Mouse (Mus musculus) urinary bladder, postnatal 25 days (tissue): ENCODE measurements around the gene Plekhm3.

ENCODE experiments used
- DNase-seq: peaks from one replicate; pipeline ENCODE4 v3.0.0; 2022; ENCODE audit warnings: low spot score

The Plekhm3 gene

DNA sequence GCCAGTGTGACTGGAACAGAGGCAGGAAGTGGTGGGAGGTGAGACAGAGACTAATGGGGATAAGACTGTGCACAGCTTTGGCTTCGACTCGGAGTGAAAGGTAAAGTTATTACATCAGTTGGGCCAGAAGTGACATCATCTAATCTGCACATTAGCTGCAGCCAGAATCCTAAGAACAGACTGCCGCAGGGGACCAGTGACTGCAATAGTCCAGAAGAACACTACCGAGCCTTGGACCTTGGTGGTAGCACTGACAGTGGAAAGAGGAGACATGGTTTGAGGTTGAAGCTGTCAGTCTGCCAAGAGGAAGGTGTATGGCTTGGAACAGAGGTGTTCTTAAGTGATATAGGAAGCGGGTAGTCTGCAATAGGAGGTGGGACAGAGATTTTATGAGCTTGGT lies 80.9 kb downstream of the Plekhm3 start:
- DNase-seq = no peak

- no peak for DNase-seq
Observed at GRCm38 (mm10) chr1:64875156-64875555, 81.5 kb downstream of the Plekhm3 start.

DNA sequence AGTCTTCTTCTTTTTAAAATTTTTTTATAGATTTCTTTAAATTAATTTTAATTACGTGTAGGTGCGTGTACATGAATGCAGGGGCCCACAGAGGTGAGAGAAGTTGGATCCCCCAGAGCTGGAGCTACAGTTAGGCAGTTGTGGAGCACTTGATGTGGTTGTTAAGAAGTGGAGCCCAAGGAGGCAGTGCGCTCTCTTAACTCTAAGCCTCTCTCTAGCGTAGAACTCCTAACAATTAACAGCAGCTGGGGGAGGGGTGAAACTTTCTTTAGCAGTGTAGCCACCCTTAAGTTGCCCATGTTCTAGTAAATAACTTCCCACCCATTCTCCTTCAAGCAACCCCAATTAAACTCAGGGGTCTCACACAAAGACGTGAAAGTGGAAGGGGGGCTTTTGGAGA lies 84.7 kb downstream of the Plekhm3 start:
- no peak for DNase-seq

GRCm38 (mm10) chr1:64867684-64868083 lies 88.9 kb downstream of the Plekhm3 start:
- no peak for DNase-seq

- DNase-seq = no peak
Observed at GRCm38 (mm10) chr1:64866140-64866539, 90.5 kb downstream of the Plekhm3 start.

- no peak for DNase-seq
Observed at GRCm38 (mm10) chr1:64860235-64860920, 96.2 kb downstream of the Plekhm3 start.

DNA sequence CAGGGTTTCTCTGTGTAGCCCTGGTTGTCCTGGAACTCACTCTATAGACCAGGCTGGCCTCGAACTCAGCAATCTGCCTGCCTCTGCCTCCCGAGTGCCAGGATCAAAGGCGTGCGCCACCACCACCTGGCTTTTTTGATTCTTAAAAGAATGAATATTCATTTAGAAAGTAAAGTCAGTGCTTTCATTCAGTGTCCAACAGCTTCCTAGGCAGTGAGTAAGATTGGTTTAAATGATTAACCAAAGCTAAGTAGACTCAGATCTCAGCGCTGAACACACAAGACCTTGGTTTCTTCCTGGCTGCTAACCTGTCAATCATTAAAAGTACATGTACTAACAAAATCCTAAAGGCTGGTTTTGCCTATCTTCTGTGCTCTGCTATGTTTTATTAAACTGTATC lies 96.8 kb downstream of the Plekhm3 start:
- no peak for DNase-seq

DNA sequence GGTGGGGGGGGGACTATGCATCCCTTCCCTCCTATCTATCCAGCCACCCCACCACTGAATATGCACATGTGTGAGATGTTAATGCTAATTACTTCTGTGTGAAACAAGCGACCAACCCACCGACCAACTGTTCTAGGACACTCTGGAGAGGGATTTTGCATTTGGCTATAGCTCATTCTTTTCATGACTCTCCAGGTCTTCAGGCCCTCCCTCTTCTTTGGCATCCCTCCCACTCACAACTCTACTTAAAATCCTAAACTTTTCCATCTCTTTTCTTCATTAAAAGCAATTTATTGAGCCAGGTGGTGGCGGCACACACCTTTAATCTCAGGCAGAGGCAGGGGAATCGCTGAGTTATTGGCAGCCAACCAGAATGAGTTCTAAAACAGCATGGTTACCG lies 101.8 kb downstream of the Plekhm3 start:
- no peak for DNase-seq

DNA sequence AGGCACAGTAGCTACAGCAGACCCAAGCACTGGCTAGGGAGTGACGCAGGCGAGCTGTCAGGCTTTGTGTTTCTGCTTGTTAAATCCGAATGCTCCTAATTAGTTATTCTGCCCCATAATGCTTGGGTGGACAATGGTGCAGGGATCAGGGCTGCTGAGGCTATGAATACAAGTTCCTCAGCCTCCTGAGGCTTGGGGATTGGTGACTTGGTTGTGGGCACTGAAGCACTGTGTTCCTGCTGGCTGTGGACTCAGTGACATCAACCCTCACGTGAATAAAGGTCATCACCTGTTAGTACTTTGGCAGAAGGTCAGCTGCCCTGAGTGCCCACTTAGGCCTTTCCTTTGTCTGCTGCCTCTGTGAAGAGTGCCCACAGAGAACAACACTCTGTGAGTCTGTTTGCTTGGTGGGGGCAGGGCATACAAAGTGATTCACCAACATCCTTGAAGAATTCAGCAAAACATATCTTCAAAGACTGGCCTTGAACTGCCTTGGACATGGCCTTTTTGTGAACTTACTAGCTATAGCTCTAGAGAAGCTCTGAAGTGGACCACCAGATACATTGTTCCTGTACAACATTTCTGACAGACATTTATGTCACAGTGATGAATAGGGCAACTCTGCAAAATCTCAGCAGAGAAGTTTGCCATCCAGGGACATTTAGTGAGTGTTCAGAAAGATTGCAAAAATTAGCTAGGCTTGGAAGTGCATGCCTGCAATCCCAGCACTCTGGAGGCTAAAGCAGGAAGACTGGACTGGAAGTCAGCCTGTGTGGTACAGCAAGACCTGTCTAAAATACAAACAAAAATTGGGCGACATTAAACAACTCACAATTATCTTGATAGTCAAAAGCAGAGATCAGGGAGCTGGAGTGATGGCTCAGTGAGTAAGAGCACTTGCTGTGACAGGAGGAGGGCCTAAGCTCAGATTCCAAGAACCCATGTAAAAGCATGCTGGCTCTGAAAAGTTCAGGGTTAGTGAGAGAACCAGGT lies 102.6 kb downstream of the Plekhm3 start:
- no peak for DNase-seq

DNA sequence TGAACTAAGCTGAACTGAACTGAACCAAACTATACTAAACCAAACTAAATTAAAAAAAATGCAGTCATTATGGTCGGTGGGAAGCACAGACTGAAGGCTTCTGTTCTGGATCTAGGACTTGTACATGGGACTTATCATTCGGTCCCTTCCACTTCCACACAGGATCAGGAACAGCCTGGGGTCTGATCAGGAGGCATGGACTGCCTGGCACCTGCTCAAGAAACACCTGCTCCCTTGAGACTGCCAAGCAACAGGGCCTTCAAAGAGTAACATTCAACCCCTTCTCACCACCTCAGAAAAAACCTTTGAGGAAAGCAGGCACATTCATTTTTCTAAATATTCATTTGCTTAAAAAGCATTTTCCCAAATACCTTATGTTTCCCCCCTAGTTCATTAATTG lies 103.4 kb downstream of the Plekhm3 start:
- DNase-seq = no peak

DNA sequence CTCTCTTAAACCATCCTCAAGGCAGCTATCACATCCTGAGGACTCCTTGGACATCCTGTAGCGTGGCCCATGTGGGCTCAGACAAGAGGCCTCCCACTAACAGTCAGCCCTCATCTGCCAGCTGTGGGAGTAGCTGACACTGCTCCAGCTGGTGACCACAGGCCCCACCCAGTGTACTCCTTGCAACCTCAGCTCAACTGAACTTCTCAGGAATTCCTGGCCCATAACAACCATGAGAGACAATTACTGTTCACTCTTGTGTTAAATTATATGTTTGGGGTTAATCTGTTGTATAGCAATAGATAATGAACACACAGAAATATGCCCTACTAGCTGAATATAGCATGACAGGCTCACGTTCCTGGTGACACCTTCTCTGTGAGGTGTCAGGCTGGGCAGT lies 104.4 kb downstream of the Plekhm3 start:
- no peak for DNase-seq

DNA sequence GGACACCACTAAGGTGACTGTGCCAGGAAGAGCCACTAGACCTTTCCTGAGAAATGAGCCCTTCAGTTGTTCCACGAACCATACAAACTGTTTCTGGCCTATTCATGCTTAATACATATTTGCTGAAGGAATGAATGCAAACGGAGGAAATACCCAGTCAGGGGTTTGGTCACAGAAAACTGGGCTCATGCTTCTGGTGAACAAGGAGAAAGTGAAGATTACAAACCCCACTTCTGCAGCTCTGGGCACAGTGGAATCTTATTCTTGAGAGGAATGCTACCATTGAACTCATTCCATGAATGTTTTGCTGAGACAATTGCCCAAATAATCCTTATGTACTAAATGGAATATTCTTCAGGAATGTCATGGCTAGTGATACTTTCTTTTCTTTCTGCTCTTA lies 106.3 kb downstream of the Plekhm3 start:
- no peak for DNase-seq

GRCm38 (mm10) chr1:64848996-64849395 lies 107.6 kb downstream of the Plekhm3 start:
- DNase-seq = no peak

- no peak for DNase-seq
Observed at GRCm38 (mm10) chr1:64848081-64848480, 108.5 kb downstream of the Plekhm3 start.

GRCm38 (mm10) chr1:64847565-64847964 lies 109.1 kb downstream of the Plekhm3 start:
- DNase-seq = no peak

DNA sequence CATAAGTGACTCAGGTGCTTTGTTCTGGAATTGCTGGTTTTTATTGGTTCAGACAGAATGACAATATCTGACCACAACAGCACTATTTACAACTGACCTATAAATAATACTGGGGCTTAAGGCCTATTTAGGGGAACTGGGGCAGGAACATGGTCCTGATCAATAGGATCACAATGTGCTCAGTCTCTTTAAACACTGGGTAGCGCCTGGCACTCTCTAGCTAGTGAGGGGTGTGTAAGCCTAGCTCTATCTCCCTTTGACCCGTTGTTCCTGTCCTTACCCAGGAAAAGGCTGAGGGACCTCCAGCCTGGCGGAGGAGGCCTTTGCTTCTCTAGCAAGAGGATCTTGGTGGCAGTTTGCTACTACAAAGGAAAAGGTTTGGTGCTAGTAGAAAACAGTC lies 111.6 kb downstream of the Plekhm3 start:
- DNase-seq = no peak

DNA sequence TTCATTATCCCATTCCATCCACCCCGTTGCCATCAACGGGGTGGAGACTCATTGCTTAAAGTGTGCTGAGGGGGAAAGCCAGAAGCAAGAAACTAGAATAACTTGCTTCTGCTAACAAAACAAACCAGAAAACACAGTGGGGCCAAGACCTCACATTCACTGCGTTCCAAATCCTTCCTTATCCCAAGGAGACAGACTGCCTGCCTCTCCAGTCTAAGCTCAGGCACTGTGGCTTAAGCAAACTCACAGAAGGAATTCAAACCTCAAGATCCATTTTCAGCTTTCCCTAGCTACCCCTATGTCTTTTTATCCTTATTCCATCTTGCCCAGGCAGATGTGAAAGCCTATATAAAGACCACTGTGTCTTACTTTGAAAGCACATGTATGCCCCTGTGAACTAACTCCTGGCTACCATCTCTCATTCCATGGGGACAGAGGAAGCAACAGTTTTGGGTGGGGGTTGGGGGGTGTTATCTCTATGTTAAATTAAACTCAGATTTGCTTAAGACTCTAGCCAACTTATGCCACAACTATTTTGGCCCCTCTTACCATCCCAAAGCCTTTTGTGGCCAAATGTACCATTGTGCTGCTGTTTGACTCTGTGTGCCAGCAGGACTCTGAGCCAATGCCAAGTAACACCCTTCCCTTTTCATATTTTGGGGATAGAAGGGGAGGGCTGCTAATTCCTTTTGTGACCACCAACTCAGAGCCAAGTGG lies 112.6 kb downstream of the Plekhm3 start:
- no peak for DNase-seq

- no peak for DNase-seq
Observed at GRCm38 (mm10) chr1:64840930-64841329, 115.7 kb downstream of the Plekhm3 start.

DNA sequence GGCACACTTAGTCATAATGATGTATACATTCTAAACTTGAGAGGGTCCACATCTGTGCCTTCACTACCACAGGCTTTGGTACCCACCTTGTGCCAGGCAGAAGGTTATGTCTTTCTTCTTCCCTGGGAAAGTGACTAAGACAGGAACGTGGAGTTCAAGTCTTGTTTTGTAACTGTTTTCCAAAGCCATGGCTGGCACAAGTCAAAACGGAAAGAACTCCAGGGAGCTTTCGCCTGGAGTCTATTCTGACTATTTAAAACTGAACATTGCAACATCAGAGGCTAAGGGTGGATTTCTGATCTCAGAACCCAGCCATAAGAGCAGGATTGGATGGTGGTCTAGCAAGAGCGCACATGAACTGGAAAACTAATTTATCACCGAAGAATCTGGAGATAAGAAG lies 120.0 kb downstream of the Plekhm3 start:
- DNase-seq = no peak

DNA sequence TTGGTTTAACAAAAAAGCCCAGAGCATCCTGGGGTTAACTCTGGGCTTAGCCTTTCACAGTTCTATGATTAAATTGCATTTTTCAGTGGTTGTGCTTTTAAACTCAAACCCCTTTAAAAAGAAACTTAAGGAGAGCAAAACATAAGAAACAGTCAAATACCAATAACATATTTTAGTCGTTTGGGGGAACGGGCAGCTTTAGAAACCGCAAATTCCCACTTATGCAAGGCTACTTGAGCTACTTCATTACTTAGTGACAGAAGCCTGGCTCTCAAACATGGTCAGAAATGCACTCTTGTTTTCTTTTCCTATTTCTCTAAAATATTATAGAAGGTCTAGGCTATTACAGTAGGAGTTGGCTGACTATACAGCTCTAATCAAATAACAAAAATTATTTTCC lies 120.5 kb downstream of the Plekhm3 start:
- DNase-seq = no peak

- DNase-seq = no peak
Observed at GRCm38 (mm10) chr1:64831552-64831951, 125.1 kb downstream of the Plekhm3 start.

- no peak for DNase-seq
Observed at GRCm38 (mm10) chr1:64827434-64827833, 129.2 kb downstream of the Plekhm3 start.
